Mouse (Mus musculus) gastrocnemius, adult 2 months (tissue): Measurements from ENCODE around the gene P2ry12. TPM values are rescaled to one million over a fixed set of nuclear protein-coding genes. Genes with fewer than 3 reads are reported as not detected.

Source experiments
- DNase-seq: peaks from one replicate; pipeline ENCODE4 v3.0.0; 2022
- H3K27ac ChIP-seq: fragments of 200-600 bp; 2 replicates; pipeline ENCODE4 v1.8.1; 2022; ENCODE audit warnings: mild to moderate bottlenecking
- H3K4me3 ChIP-seq: fragments of 200-600 bp; 2 replicates; pipeline ENCODE4 v1.8.1; 2022; ENCODE audit warnings: mild to moderate bottlenecking, moderate library complexity
- CTCF ChIP-seq: fragments of 200-600 bp; IDR thresholded peaks from 2 replicates; pipeline ENCODE4 v1.8.1; 2022; ENCODE audit warnings: antibody characterized with exemption, mild to moderate bottlenecking, moderate library complexity
- intact Hi-C: fragments of 180-260 bp; cut with DNase I; formaldehyde crosslinking; loops from one replicate; pipeline ENCODE4 v1.15.1; 2025
- total RNA-seq, 2 experiments: library from RNA; stranded (reverse); gene quantifications; 2 replicates each; pipeline ENCODE4 v1.2.3; 2021

P2ry12 gene
- total RNA-seq, 2 experiments from 2014 or later: 0.38 to 0.42 TPM

DNA sequence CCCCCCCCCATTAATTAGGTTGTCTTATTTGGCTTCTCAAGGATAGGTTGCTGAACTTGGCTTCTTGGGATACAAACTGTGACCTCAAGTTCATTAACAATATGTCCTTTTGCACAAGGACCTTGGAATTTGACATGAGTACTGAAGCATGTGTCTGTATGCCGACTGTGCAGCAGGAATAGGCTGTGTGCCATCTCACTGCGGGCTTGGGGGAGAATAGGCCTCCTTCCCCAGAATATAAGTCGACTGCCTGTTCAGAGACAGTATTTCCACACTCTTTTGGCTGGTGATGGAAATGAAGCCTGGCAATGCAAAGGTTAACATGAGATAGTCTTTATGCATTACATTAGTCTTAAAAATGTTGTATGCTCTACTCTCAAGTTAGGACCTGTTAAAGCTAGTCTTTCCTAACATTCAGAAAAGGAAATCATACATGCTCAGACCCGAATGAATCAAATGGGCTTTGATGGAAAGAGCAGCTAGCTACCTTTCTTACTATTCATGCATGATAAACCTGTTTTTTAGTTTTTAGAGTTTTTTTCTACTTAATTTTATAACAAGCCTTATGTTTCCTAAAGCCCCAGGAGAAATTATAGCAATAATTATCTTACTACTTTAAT lies 65.2 kb downstream of the P2ry12 start:
- Histone ChIP-seq H3K27ac (no peak overlapping the region), H3K4me3 (no peak overlapping the region)
- TF ChIP-seq CTCF: no peak
- DNase-seq: no peak
- intact Hi-C loops: no loop called here

DNA sequence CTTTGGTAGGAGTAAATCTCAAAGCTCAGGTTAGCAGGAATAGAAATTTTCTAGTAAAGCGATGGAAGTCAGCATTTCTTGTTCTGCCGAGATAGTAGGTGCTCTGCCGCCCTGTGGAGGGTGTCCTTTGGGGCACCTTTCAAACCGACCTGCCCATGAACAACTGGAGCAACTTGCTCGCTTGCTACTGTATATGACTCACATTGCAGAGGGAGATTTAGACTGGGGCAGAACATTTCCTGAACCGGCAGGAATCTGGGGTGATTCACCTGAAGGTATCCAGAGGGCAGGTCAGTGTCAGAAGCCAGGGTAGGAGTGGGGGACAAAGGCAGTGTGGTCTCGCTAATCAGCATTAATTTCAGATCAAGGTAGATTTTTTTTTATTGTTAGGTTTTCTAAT lies 67.7 kb downstream of the P2ry12 start, which contains the start of gene Gpr87:
TSS of gene Gpr87 (minus strand) at position 167 of the 400 bp plus-strand sequence.
- H3K4me3 ChIP-seq: no peak within 1 kb of the TSS
- TF ChIP-seq CTCF: no peak
- intact Hi-C loops: no loop called here
- H3K27ac ChIP-seq: no peak within 1 kb of the TSS
- no peak for DNase-seq

DNA sequence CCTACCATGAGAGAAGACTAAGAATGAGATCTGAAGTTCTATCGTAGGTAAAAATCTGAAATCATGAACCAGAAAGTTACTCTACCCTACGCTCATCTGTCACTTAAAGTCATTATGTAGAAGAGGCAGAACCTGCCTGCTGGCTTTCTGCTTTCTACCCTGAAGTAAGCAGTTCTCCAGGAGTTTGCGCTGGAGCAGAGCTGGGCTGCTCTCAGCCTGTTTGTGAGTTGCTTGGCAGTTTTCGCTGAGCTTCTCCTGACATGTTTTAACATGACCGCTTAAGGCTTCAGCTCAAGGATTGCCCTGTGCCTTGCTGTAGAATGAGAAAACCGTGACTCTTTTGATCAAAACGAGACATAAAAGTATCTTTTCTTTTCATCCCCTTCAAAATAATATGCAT lies 68.6 kb downstream of the P2ry12 start:
- intact Hi-C loops: no loop called here
- no peak for TF ChIP-seq CTCF
- DNase-seq: no peak
- H3K27ac ChIP-seq: no peak overlapping the region
- H3K4me3 ChIP-seq: no peak overlapping the region

DNA sequence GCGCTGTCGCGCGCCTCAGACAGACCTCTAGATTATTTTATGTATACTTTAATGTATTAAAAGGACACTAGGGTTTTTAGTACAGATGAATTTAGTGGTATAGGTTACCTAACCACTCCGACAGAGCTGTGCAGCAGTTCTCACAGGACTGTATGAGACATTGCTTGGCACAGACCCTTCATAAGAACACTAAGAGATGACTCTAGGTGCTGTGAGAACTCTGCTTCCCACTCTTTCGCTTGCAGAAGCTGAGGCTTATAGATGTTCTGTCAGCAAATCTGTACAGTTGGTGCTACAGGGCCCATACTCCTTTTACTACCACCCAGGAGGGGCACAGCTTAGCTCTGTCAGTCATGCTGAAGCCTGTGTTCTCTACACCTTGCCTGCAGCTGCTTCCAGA lies 71.0 kb downstream of the P2ry12 start:
- Histone ChIP-seq H3K4me3 (no peak overlapping the region), H3K27ac (no peak overlapping the region)
- intact Hi-C loops: no loop called here
- no peak for TF ChIP-seq CTCF
- no peak for DNase-seq

DNA sequence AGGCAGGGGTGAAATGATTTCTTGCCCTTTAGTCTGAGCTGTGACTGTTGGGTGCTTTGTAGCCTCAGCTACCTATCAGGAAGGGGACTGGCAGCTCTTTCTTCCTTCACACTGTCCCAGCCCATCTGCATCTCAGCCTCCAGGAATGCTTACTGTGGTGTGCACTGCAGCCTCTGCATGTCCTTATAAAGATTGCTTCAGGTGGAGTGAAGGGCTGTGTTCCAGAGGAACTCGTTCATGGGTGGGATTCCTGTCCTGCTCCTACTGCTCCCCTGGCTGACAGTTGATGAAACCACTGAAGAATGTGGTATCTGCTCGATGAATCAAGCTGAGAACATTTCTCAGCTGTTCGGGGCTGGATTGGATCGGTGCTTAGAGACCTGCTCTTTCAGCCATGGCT lies 75.3 kb downstream of the P2ry12 start:
- intact Hi-C loops: no loop called here
- no peak for DNase-seq
- TF ChIP-seq CTCF: no peak

DNA sequence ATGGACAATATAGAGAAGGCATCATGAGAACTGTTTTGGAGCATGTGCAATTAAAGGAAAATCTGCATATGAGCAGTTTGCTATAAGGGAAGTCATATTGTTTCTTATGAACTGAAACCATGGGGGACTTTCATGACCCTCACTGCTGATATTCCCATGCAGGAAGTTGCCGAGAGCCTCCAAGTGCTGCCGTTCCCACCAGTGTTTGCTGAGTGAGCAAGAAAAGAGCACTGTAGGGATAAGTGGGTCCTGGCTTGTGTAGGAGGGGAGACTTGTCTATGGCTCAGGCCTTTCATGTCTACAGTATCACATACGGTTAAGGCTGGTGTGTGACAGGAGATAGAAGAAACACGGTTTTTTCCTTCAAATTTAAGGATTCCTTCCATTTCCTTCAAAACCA lies 77.0 kb downstream of the P2ry12 start:
- TF ChIP-seq CTCF: no peak
- DNase-seq: no peak
- intact Hi-C loops: no loop called here
- Histone ChIP-seq H3K4me3 (no peak overlapping the region), H3K27ac (no peak overlapping the region)

More for the DNA sequence above, 75.3 kb downstream of the P2ry12 start:
- Histone ChIP-seq H3K4me3 (no peak overlapping the region), H3K27ac (no peak overlapping the region)

DNA sequence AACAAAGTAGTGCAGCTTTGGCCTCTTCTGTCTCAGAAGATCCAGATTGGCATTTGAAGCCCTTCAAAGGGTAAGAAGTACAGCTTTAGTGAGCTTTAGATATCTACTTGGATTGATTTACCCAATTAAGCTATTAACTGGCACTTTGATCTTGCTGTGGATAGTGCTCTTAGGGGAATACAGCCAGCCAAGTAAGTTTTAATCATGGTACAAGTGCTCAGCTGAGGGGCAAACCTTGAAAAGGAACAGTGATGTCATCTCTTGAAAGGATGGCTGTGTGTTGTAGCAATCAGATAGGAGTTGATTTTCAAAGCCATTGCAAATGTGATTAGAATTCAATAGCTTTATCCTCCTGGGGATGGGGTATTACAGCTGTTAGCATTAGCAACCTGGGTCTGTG lies 80.5 kb downstream of the P2ry12 start:
- no peak for DNase-seq
- Histone ChIP-seq H3K4me3 (no peak overlapping the region), H3K27ac (no peak overlapping the region)
- no peak for TF ChIP-seq CTCF
- intact Hi-C loops: no loop called here

DNA sequence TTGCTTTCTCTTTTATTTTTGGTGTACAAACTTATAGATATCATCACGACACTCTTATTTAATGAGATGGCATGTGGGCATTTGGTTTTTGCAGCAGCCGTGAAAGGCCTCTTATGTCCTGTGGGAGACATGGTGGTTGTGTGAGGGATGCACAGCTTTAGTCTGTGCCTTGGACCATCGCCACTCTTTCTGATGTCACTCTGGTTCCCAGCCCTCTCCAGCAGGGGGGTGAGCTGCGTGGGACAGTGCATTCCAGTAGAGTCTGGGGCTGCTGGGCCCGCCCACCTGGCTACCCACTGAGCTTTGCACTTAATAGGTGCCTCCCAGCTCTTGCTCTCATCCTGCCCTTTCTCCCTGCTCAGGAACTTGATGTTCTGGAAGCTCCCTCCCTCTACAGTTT lies 81.5 kb downstream of the P2ry12 start:
- intact Hi-C loops: no loop called here
- H3K4me3 ChIP-seq: no peak overlapping the region
- TF ChIP-seq CTCF: no peak
- no peak overlapping the region for H3K27ac ChIP-seq
- DNase-seq: no peak

DNA sequence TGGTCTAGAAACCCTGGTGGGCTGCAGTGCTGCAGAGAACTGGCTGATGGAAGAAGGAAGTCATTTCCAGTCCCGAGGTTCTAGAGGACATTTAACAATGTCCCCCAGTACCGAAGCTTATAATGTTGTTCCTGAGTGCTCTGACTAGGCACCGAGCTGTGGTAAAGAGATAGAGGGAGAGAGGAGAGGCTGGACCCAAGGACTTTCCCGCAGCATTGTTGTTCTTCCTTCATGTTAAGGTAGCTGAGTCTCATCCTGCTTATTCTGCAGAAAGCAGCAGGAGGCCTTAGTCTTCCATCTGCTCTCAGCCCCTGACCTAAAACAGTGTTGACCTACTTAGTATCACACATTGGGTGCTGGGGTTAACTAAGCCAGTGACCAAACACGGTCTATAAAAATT lies 85.8 kb downstream of the P2ry12 start:
- Histone ChIP-seq H3K4me3 (no peak overlapping the region), H3K27ac (no peak overlapping the region)
- no peak for DNase-seq
- no peak for TF ChIP-seq CTCF
- intact Hi-C loops: no loop called here

DNA sequence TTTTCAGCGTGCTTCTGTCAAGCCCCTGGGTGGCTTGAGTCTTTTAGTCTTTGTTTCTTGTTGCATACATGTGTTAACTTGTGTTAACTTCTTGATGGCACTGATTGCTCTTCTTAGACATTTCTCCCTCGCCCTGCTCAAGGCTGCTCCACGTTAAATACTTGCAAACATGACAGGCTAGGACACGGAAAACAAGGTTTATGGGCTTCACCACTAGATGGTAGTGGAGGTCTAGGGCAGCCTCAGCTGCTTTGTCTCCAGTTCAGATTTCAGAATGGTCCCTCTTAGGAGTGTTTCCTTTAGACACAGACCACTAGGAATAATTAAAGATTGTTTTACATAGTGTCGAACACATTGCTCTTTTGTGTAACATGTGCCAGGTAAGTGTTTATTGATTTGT lies 87.4 kb downstream of the P2ry12 start:
- H3K27ac ChIP-seq: no peak overlapping the region
- H3K4me3 ChIP-seq: no peak overlapping the region
- intact Hi-C loops: no loop called here
- no peak for DNase-seq
- TF ChIP-seq CTCF: peak; percentile 71

DNA sequence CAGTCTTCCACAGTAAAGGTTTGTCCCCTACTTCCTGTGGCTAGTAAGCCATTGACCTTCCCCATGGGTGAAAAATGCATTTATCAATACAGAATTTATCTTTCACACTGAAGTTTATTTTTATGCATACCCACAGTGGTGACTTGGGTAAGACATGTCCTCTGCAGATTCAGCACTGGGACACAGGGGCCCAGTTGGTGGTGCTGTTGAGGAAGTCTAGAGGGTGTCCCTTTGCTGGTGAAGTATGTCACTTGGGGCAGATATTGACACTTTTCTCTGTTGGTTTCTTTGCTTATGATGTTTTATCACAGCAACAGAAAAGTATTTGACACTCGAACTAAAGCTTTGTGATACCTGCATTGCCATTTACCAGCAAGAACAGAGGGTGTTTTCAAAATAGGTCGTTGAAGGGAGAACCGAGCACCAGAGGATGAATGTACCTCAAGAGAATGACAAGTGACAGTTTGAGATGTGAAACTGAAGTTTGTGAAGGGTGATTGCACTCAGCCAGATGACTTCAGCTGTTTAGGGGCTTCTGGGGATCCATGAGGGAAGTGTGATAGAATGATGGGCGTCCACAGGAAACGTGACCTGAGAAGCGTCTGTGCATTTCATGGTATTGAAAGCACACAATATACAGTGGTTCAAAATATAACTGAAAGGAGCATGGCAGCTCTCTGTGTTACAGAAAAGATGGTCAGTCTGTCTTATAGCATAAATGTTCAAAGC lies 88.1 kb downstream of the P2ry12 start:
- Histone ChIP-seq H3K4me3 (no peak overlapping the region), H3K27ac (no peak overlapping the region)
- no peak for DNase-seq
- TF ChIP-seq CTCF: no peak
- intact Hi-C loops: no loop called here

DNA sequence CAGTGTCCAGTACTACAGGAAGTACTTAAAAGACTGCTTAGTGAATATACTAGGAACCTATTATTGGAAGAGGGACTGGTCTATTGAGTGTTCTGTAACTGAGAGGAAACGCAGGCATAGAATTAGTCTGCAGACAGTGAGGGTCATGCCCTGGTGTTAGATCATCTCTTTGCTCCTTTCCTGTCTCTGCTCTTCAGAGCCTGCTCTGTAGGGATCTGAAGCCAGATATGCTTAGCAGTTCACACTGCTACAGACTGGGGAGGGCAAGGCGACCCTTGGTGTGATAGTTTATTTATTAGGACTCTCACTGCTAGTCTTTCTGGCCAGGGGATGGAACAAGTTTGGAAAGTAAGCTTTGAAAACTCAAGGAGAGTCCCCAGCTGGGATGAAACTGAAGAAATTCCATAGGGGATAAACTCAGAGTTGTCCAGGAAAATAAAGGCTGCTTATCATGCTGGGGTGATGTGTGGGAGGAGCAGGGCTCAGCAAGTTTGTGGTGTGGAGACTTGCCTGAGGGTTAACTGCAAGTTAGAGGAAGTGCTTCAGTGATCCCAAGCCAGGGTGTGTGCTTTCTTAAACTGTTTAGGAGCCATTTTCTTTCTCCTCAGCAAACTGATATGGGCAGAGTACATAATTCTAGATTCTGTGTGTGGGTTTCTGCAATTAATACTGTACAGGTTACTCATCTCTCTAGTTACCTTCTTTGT lies 92.6 kb downstream of the P2ry12 start:
- no peak for DNase-seq
- no peak for TF ChIP-seq CTCF
- intact Hi-C loops: no loop called here
- H3K4me3 ChIP-seq: no peak overlapping the region
- no peak overlapping the region for H3K27ac ChIP-seq

DNA sequence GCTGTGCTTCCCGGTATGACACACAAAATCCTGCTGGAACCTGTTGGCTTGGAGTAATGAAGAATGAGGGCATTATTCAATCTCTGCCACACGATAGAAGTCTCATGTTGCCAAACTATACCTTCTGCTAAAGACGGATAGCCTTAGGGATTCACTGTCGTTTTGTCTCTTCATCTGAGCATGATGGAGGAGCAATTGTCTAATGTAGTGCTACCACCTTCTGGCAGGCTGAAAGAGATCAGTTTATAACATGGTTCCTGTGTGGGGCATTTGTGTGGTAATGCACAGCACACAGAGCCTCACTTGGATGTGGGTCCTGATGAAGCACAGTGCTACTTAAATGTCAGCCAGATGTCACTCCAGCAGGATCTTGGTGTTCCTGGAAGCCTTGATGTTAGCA lies 93.5 kb downstream of the P2ry12 start:
- H3K27ac ChIP-seq: no peak overlapping the region
- H3K4me3 ChIP-seq: no peak overlapping the region
- intact Hi-C loops: no loop called here
- no peak for TF ChIP-seq CTCF
- DNase-seq: no peak

DNA sequence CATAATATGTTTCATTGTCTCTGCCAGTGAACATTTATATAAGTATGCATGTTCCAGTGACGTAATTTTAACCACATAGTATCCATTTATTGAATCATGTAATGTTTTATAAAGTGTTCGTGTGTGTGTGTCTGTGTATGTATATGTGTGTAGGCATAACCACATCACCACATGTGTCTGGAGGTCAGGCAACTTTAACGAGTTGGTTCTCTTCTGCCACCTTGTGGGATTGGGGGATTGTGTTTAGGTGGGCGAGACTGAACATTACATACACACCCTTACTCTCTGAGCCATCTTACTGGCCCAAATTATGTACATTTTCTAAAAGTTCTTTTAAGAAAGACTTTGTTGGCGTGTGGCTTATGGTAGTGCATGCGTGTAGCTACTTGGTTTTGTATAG lies 94.2 kb downstream of the P2ry12 start:
- Histone ChIP-seq H3K27ac (no peak overlapping the region), H3K4me3 (no peak overlapping the region)
- DNase-seq: no peak
- intact Hi-C loops: no loop called here
- no peak for TF ChIP-seq CTCF
